Mouse (Mus musculus) small intestine, adult 2 months (tissue): ENCODE data around the gene Agap1. TPM values are rescaled to one million over a fixed set of nuclear protein-coding genes. Genes with fewer than 3 reads are reported as not detected.

ENCODE experiments used
- H3K27ac ChIP-seq: fragments of 200-500 bp; 2 replicates; pipeline ENCODE4 v1.5.1; 2012; ENCODE audit warnings: low read depth, low read length, control low read depth, inconsistent platforms; ENCODE audit not compliant: insufficient read depth
- H3K27me3 ChIP-seq: fragments of 200-500 bp; 2 replicates; pipeline ENCODE4 v1.6.1; 2012; ENCODE audit warnings: mild to moderate bottlenecking, moderate library complexity, low read length, inconsistent platforms; ENCODE audit not compliant: control insufficient read depth, insufficient read depth
- H3K36me3 ChIP-seq: fragments of 200-500 bp; 2 replicates; pipeline ENCODE4 v1.6.1; 2012; ENCODE audit warnings: mild to moderate bottlenecking, low read length, control low read depth, inconsistent platforms; ENCODE audit not compliant: control insufficient read depth, insufficient read depth
- H3K4me1 ChIP-seq: fragments of 200-500 bp; 2 replicates; pipeline ENCODE4 v1.6.1; 2012; ENCODE audit warnings: low read length, inconsistent platforms, mixed read lengths; ENCODE audit not compliant: control insufficient read depth, insufficient read depth, insufficient read length
- H3K4me3 ChIP-seq: fragments of 200-500 bp; 2 replicates; pipeline ENCODE4 v1.5.1; 2012; ENCODE audit warnings: low read depth, mild to moderate bottlenecking, control low read depth, inconsistent platforms, low read length, moderate library complexity
- CTCF ChIP-seq: fragments of 200-500 bp; IDR thresholded peaks from 2 replicates; pipeline ENCODE4 v1.5.1; 2012; ENCODE audit warnings: low read depth, mild to moderate bottlenecking, control low read depth, inconsistent platforms, low read length, moderate library complexity, mixed read lengths; ENCODE audit not compliant: insufficient replicate concordance, insufficient read length; ENCODE audit errors: extremely low read depth
- POLR2A ChIP-seq: fragments of 200-500 bp; IDR thresholded peaks from 2 replicates; pipeline ENCODE4 v1.6.1; 2012; ENCODE audit warnings: low read depth, mild to moderate bottlenecking, control low read depth, inconsistent platforms, low read length, moderate library complexity
- WGBS: fragments of 180-500 bp; shearing (Covaris S2); methylation state at CpG from one replicate; pipeline ENCODE4 v1.1.7; 2018; 5-methylcytosine and 5-hydroxymethylcytosine counted together
- polyA plus RNA-seq: library from polyadenylated mRNA; depleted of rRNA; stranded (reverse); fragments of >200 nt; gene quantifications from 2 replicates; pipeline ENCODE4 v1.2.3, GENCODE M21; 2012

Gene Agap1
- polyA plus RNA-seq, 1 experiment: 27.8 TPM

DNA sequence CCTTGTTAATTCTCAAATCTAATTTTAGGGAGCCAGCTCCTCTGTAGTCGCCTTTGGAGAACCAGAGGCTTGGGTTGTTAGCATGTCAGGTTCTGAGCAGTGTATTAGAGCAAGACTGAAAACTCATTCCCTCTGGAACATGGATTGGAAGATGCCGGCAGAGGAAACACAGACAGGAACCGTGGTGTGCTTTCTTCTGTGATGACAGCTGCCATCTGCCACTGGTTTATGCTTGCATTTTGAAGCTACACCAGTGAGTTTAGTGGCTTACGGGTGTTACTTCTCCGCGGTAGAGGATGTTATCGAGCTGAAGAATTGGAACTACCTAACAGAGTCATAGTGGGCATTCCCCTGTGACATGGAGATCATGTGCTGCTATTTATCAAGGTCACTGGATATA is 136.4 kb downstream of the Agap1 start:
- H3K27ac ChIP-seq: no peak overlapping the region
- H3K4me3 ChIP-seq: no peak overlapping the region
- TF ChIP-seq POLR2A: no peak
- no peak for TF ChIP-seq CTCF
- H3K36me3 ChIP-seq: no peaks in the 10 kb centered on the region
- H3K4me1 ChIP-seq: peaks cover 9% of the 10 kb centered on the region; the same call in 1 of the 2 replicates
- 94% methylated on average over 7 of the region's 7 CpGs for WGBS
- H3K27me3 ChIP-seq: no peaks in the 10 kb centered on the region

- Histone ChIP-seq H3K4me3 (no peak overlapping the region), H3K27me3 (no peaks in the 10 kb centered on the region), H3K36me3 (no peaks in the 10 kb centered on the region), H3K4me1 (peaks cover 13% of the 10 kb centered on the region; the same call in 1 of the 2 replicates), H3K27ac (no peak overlapping the region)
- WGBS: 86% methylated on average over 4 of the region's 4 CpGs
- TF ChIP-seq POLR2A (no peak), CTCF (no peak)
These were observed 138.6 kb downstream of the Agap1 start for GRCm38 (mm10) chr1:89593219-89593618.

GRCm38 (mm10) chr1:89594999-89595398 is 140.4 kb downstream of the Agap1 start:
- H3K27me3 ChIP-seq: no peaks in the 10 kb centered on the region
- TF ChIP-seq CTCF (no peak), POLR2A (no peak)
- H3K4me3 ChIP-seq: no peak overlapping the region
- peaks cover 13% of the 10 kb centered on the region; the same call in 1 of the 2 replicates for H3K4me1 ChIP-seq
- no peaks in the 10 kb centered on the region for H3K36me3 ChIP-seq
- H3K27ac ChIP-seq: no peak overlapping the region
- WGBS: 77% methylated on average over 8 of the region's 8 CpGs

- 83% methylated on average over 7 of the region's 7 CpGs for WGBS
- H3K27me3 ChIP-seq: no peaks in the 10 kb centered on the region
- no peak overlapping the region for H3K27ac ChIP-seq
- no peak overlapping the region for H3K4me3 ChIP-seq
- H3K4me1 ChIP-seq: peaks cover 13% of the 10 kb centered on the region; the same call in 1 of the 2 replicates
- TF ChIP-seq CTCF (no peak), POLR2A (no peak)
- H3K36me3 ChIP-seq: no peaks in the 10 kb centered on the region
These were observed 140.8 kb downstream of the Agap1 start for GRCm38 (mm10) chr1:89595421-89595820.

DNA sequence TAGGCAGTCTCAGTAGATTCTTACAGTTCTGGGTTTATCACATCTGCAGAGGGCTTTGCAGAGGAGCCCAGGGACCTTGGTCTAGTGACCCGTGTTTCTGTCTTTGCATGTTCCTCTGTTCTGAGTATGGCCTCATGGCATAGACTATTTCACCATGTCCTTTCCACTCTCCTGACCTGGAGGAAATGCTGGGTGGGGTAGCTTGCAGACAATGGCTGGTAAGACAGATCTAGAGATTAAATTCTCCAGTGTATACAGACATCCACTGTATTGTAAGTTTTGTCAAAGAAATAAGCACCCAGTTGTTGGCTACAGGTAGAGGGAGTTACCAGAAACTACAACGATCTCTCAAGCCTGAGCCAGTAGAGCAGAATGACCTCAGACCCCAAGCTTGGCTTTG is 141.6 kb downstream of the Agap1 start:
- H3K36me3 ChIP-seq: no peaks in the 10 kb centered on the region
- TF ChIP-seq POLR2A: no peak
- no peak for TF ChIP-seq CTCF
- no peak overlapping the region for H3K27ac ChIP-seq
- 81% methylated on average over 2 of the region's 2 CpGs for WGBS
- H3K27me3 ChIP-seq: no peaks in the 10 kb centered on the region
- H3K4me1 ChIP-seq: peaks cover 13% of the 10 kb centered on the region; the same call in 1 of the 2 replicates
- H3K4me3 ChIP-seq: no peak overlapping the region

DNA sequence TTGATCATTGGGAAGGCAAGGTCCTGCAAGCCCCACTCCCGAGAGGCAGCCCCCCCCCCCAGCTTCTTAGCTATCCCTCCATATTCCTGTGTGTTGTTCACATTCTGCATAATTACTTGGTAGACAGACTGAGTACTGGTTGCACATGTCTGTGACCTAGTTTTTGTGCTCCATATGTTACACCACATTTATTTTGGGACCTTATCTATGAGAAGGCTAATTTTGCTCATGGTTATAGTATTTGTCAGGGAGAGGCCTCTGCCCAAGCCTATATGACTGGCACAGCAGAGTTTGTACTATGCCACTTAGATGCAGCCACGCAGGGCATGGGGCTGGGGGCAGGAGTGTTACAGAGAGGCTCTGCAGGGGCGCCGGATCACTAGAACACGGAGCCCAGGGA is 144.3 kb downstream of the Agap1 start:
- H3K27me3 ChIP-seq: no peaks in the 10 kb centered on the region
- H3K36me3 ChIP-seq: no peaks in the 10 kb centered on the region
- WGBS: 81% methylated on average over 5 of the region's 5 CpGs
- TF ChIP-seq CTCF: no peak
- TF ChIP-seq POLR2A: no peak
- no peak overlapping the region for H3K27ac ChIP-seq
- H3K4me1 ChIP-seq: peaks cover 13% of the 10 kb centered on the region
- H3K4me3 ChIP-seq: no peak overlapping the region

- 86% methylated on average over 11 of the region's 11 CpGs for WGBS
- peaks cover 4% of the 10 kb centered on the region for H3K4me1 ChIP-seq
- TF ChIP-seq CTCF (no peak), POLR2A (no peak)
- H3K36me3 ChIP-seq: no peaks in the 10 kb centered on the region
- no peak overlapping the region for H3K27ac ChIP-seq
- H3K4me3 ChIP-seq: no peak overlapping the region
- H3K27me3 ChIP-seq: no peaks in the 10 kb centered on the region
These were observed 145.6 kb downstream of the Agap1 start for GRCm38 (mm10) chr1:89599983-89600741.
